In genomic region chr17:25623935-25624334, GRCm38 (mm10) we compare ENCODE assay signal across 16 mouse cellular contexts. TPM values are rescaled to one million over a fixed set of nuclear protein-coding genes. Genes with fewer than 3 reads are reported as not detected.
DNase-seq lines count a peak whose midpoint lies in the region; ATAC-seq and TF ChIP-seq lines count a peak whose summit lies in the region.
"Had no signal": no experiment of that assay in that cellular context is flagged by ENCODE, and none has a peak within 500 bp of the region (broad histone marks: within the 10 kb centered on the region; RNA-seq: fewer than 3 reads in every experiment).

No protein-coding gene starts in this region.

- TF ChIP-seq CTCF in layer of hippocampus, adult 2 months (conservative IDR thresholded peaks at IDR 0.05): no peak

- H3K9me3 ChIP-seq in embryonic facial prominence, embryonic 14.5 days (ENCODE audit: control insufficient read depth, low read length): no peaks in the 10 kb centered on the region
- H3K9me3 ChIP-seq: forebrain, embryonic 12.5 days; stomach, embryonic 15.5 days had no signal

- H3K9ac ChIP-seq in embryonic facial prominence, embryonic 14.5 days (ENCODE audit: low read depth, low read length): no peak overlapping the region
- H3K9ac ChIP-seq: forebrain, embryonic 12.5 days; liver, embryonic 14.5 days; stomach, embryonic 15.5 days had no signal

- no peaks in the 10 kb centered on the region for H3K36me3 ChIP-seq in embryonic facial prominence, embryonic 14.5 days (ENCODE audit: control insufficient read depth, insufficient read depth, low read length)
- H3K36me3 ChIP-seq: forebrain, embryonic 12.5 days; stomach, embryonic 15.5 days had no signal

- no peak overlapping the region for H3K4me2 ChIP-seq in embryonic facial prominence, embryonic 14.5 days (ENCODE audit: low read depth, low read length)
- H3K4me2 ChIP-seq: forebrain, embryonic 12.5 days; stomach, embryonic 15.5 days had no signal

- DNase-seq in layer of hippocampus, adult 2 months (ENCODE audit: low spot score in 2 of 2): peak; percentile 53 to 74
- no peak for DNase-seq in layer of hippocampus, postnatal 25 days (ENCODE audit: extremely low spot score in 1 of 2, low spot score in 1 of 2)
- peak; percentile 41 for DNase-seq in embryonic facial prominence, embryonic 14.5 days (ENCODE audit: low spot score)
- DNase-seq in layer of hippocampus, postnatal 14 days (ENCODE audit: low spot score in 2 of 2): peak; percentile 31 to 45
- DNase-seq in right cerebral cortex, postnatal 14 days: peak; percentile 62
- no peak for DNase-seq in thymus, postnatal 0 days (ENCODE audit: low spot score)
- DNase-seq: adrenal gland, postnatal 25 days; heart, adult 11 months; heart, postnatal 36 days; lung, postnatal 4 days had no signal

- H3K4me1 ChIP-seq in embryonic facial prominence, embryonic 14.5 days (ENCODE audit: control insufficient read depth, insufficient read depth, low read length): peaks cover 10% of the 10 kb centered on the region; the same call in 1 of the 2 replicates
- H3K4me1 ChIP-seq: stomach, embryonic 15.5 days had no signal

- no peaks in the 10 kb centered on the region for H3K27me3 ChIP-seq in embryonic facial prominence, embryonic 14.5 days (replicated peaks; ENCODE audit: control insufficient read depth, insufficient read depth, low read length)
- H3K27me3 ChIP-seq: CH12.LX; forebrain, embryonic 12.5 days; stomach, embryonic 15.5 days had no signal

- WGBS in embryonic facial prominence, embryonic 14.5 days: 29% methylated on average over 11 of the region's 11 CpGs

- H3K27ac ChIP-seq in layer of hippocampus, adult 2 months: peak overlapping the region; percentile 89
- H3K27ac ChIP-seq in embryonic facial prominence, embryonic 14.5 days (replicated peaks; ENCODE audit: low read depth, low read length): no peak overlapping the region
- H3K27ac ChIP-seq: forebrain, embryonic 12.5 days; liver, embryonic 14.5 days; stomach, embryonic 15.5 days had no signal

- H3K4me3 ChIP-seq in layer of hippocampus, adult 2 months: no peak overlapping the region
- H3K4me3 ChIP-seq in embryonic facial prominence, embryonic 14.5 days (ENCODE audit: low read depth, low read length): no peak overlapping the region
- H3K4me3 ChIP-seq: forebrain, embryonic 12.5 days; stomach, embryonic 15.5 days had no signal

- no peak; the same call in 1 of the 2 replicates for ATAC-seq in embryonic facial prominence, embryonic 14.5 days (ENCODE audit: low read depth)
- no peak for ATAC-seq in megakaryocyte progenitor cell, adult 5-6 weeks (replicated peaks; ENCODE audit: poor library complexity)
- ATAC-seq: intestine, embryonic 16.5 days had no signal

RNA-seq across cellular contexts. Expression of gene Lmf1, which starts 45.0 kb away (rescaled TPM):
- total RNA-seq in layer of hippocampus, adult 2 months (2021): 10 to 100 TPM; 25.5 to 31.2 TPM
- 10 to 100 TPM; 24.9 to 34.0 TPM for total RNA-seq in layer of hippocampus, postnatal 25 days (2021)
- 27.3 and 30.1 TPM in 2 replicates for polyA plus RNA-seq in embryonic facial prominence, embryonic 14.5 days (2014; fragmentation: Nextera tagmentation; extraction: Ambion mirVana)
- total RNA-seq in layer of hippocampus, postnatal 14 days (2021): 10 to 100 TPM; 26.2 to 27.2 TPM
- 15.5 and 16.1 TPM in 2 replicates for polyA plus RNA-seq in thymus, postnatal 0 days (2015; fragmentation: Nextera tagmentation; extraction: Ambion mirVana)
- 23.2 and 25.6 TPM in 2 replicates for total RNA-seq in megakaryocyte progenitor cell, adult 5-6 weeks (2015)
- 11.7 and 14.1 TPM in 2 replicates for total RNA-seq in megakaryocyte progenitor cell, adult 5-6 weeks (2017)

RNA-seq across cellular contexts. Expression of gene Sox8, which starts 53.4 kb away (rescaled TPM):
- total RNA-seq in layer of hippocampus, adult 2 months (2021): 10 to 100 TPM; 47.7 to 55.7 TPM
- total RNA-seq in layer of hippocampus, postnatal 25 days (2021): 10 to 100 TPM; 61.9 to 67.1 TPM
- 15.8 and 18.0 TPM in 2 replicates for polyA plus RNA-seq in embryonic facial prominence, embryonic 14.5 days (2014; fragmentation: Nextera tagmentation; extraction: Ambion mirVana)
- total RNA-seq in layer of hippocampus, postnatal 14 days (2021): 10 to 100 TPM; 78.2 to 81.1 TPM
- polyA plus RNA-seq in thymus, postnatal 0 days (2015; fragmentation: Nextera tagmentation; extraction: Ambion mirVana): 0.23 and 0.26 TPM in 2 replicates
- total RNA-seq in megakaryocyte progenitor cell, adult 5-6 weeks (2015): not detected in 2 replicates
- total RNA-seq in megakaryocyte progenitor cell, adult 5-6 weeks (2017): not detected in 2 replicates
- total RNA-seq: CH12.LX had no signal

Comparison
In these comparisons a context has a peak if more than half of its experiments do, and no peak if none do; other contexts are left out.
1. DNase-seq: peak in layer of hippocampus, adult 2 months (2 of 2), embryonic facial prominence, embryonic 14.5 days (single experiment), layer of hippocampus, postnatal 14 days (2 of 2) and right cerebral cortex, postnatal 14 days (single experiment); none in layer of hippocampus, postnatal 25 days (0 of 2) and thymus, postnatal 0 days (single experiment).
2. RNA of gene Sox8, which starts 53.4 kb away (total RNA-seq): 78.2 to 81.1 TPM in layer of hippocampus, postnatal 14 days, 61.9 to 67.1 TPM in layer of hippocampus, postnatal 25 days and 47.7 to 55.7 TPM in layer of hippocampus, adult 2 months; not detected in megakaryocyte progenitor cell, adult 5-6 weeks; every median in the first group is over 10 times any median in the second.